Mouse (Mus musculus): ENCODE measurements around the gene Cdk2ap2. TPM values are rescaled to one million over a fixed set of nuclear protein-coding genes. Genes with fewer than 3 reads are reported as not detected.

Cdk2ap2 gene
- polyA plus RNA-seq, 1 experiment from 2014 or later, result 82.7 TPM

- Histone ChIP-seq H3K27me3 (no peaks in the 10 kb centered on the region), H3K4me2 (no peak overlapping the region), H3K4me3 (no peak overlapping the region), H3K4me1 (peaks cover 22% of the 10 kb centered on the region), H3K9me3 (no peaks in the 10 kb centered on the region), H3K9ac (no peak overlapping the region), H3K36me3 (peaks cover 21% of the 10 kb centered on the region), H3K27ac (no peak overlapping the region)
- ATAC-seq (ENCODE audit: insufficient number of reproducible peaks, low FRiP score, low TSS enrichment, low read depth), result no peak
- WGBS, result 48% methylated on average over 3 of the region's 3 CpGs
Measured at GRCm38 (mm10) chr19:4147022-4147405, 50.0 kb downstream of the Cdk2ap2 start.

GRCm38 (mm10) chr19:4147782-4148490 lies 51.0 kb downstream of the Cdk2ap2 start:
- H3K27ac ChIP-seq, result peak overlapping the region; percentile 28
- H3K4me2 ChIP-seq, result peak overlapping the region; percentile 81
- 40% methylated on average over 9 of the region's 9 CpGs for WGBS
- peak overlapping the region; percentile 90; the same call in 1 of the 2 replicates for H3K9ac ChIP-seq
- no peaks in the 10 kb centered on the region for H3K9me3 ChIP-seq
- ATAC-seq (ENCODE audit: insufficient number of reproducible peaks, low FRiP score, low TSS enrichment, low read depth), result no peak
- peaks cover 29% of the 10 kb centered on the region for H3K36me3 ChIP-seq
- peak overlapping the region; percentile 92 for H3K4me3 ChIP-seq
- peaks cover 22% of the 10 kb centered on the region for H3K4me1 ChIP-seq
- H3K27me3 ChIP-seq, result no peaks in the 10 kb centered on the region

- H3K27me3 ChIP-seq, result no peaks in the 10 kb centered on the region
- peak; percentile 92 for ATAC-seq (ENCODE audit: insufficient number of reproducible peaks, low FRiP score, low TSS enrichment, low read depth)
- peak within 1 kb of the TSS; percentile 81 for H3K4me2 ChIP-seq
- H3K4me3 ChIP-seq, result peak within 1 kb of the TSS; percentile 92
- WGBS, result under 1% methylated on average over 33 of the region's 33 CpGs
- H3K9me3 ChIP-seq, result no peaks in the 10 kb centered on the region
- peaks cover 34% of the 10 kb centered on the region for H3K36me3 ChIP-seq
- H3K27ac ChIP-seq, result peak within 1 kb of the TSS; percentile 81
- peaks cover 22% of the 10 kb centered on the region for H3K4me1 ChIP-seq
- H3K9ac ChIP-seq, result peak within 1 kb of the TSS; percentile 90
Measured at GRCm38 (mm10) chr19:4148491-4148806, 51.5 kb downstream of the Cdk2ap2 start, which contains the start of gene Coro1b. Coro1b (plus strand) TSS chr19:4148619.

Other genes starting within 250 kb of the Cdk2ap2 start
- gene Chka, start 245.4 kb upstream of the Cdk2ap2 start, polyA plus RNA-seq (2015; fragmentation: Nextera tagmentation; extraction: Ambion mirVana), result 32.3 and 32.7 TPM in 2 replicates
- gene Tcirg1, start 190.0 kb upstream of the Cdk2ap2 start, polyA plus RNA-seq (2015; fragmentation: Nextera tagmentation; extraction: Ambion mirVana), result 46.3 and 52.4 TPM in 2 replicates
- gene Ndufs8, start 184.4 kb upstream of the Cdk2ap2 start, polyA plus RNA-seq (2015; fragmentation: Nextera tagmentation; extraction: Ambion mirVana), result 244 and 254 TPM in 2 replicates
- gene Aldh3b1, start 167.4 kb upstream of the Cdk2ap2 start, polyA plus RNA-seq (2015; fragmentation: Nextera tagmentation; extraction: Ambion mirVana), result 2.7 and 4.2 TPM in 2 replicates
- gene Unc93b1, start 162.0 kb upstream of the Cdk2ap2 start, polyA plus RNA-seq (2015; fragmentation: Nextera tagmentation; extraction: Ambion mirVana), result 26.1 and 30.5 TPM in 2 replicates
- 3.7 and 6.7 TPM in 2 replicates for gene Aldh3b3, start 138.5 kb upstream of the Cdk2ap2 start, polyA plus RNA-seq (2015; fragmentation: Nextera tagmentation; extraction: Ambion mirVana)
- gene Aldh3b2, start 124.9 kb upstream of the Cdk2ap2 start, polyA plus RNA-seq (2015; fragmentation: Nextera tagmentation; extraction: Ambion mirVana), result 35.9 and 37.2 TPM in 2 replicates
- 5.9 and 7.5 TPM in 2 replicates for gene Acy3, start 110.6 kb upstream of the Cdk2ap2 start, polyA plus RNA-seq (2015; fragmentation: Nextera tagmentation; extraction: Ambion mirVana)
- gene Tbx10, start 104.4 kb upstream of the Cdk2ap2 start, polyA plus RNA-seq (2015; fragmentation: Nextera tagmentation; extraction: Ambion mirVana), result not detected in 2 replicates
- 31.5 and 33.4 TPM in 2 replicates for gene Nudt8, start 96.6 kb upstream of the Cdk2ap2 start, polyA plus RNA-seq (2015; fragmentation: Nextera tagmentation; extraction: Ambion mirVana)
- 3.3 and 3.5 TPM in 2 replicates for gene Gm49405, start 96.6 kb upstream of the Cdk2ap2 start, polyA plus RNA-seq (2015; fragmentation: Nextera tagmentation; extraction: Ambion mirVana)
- 3.8 and 4.4 TPM in 2 replicates for gene Doc2g, start 93.9 kb upstream of the Cdk2ap2 start, polyA plus RNA-seq (2015; fragmentation: Nextera tagmentation; extraction: Ambion mirVana)
- 193 and 209 TPM in 2 replicates for gene Ndufv1, start 84.4 kb upstream of the Cdk2ap2 start, polyA plus RNA-seq (2015; fragmentation: Nextera tagmentation; extraction: Ambion mirVana)
- 488 and 537 TPM in 2 replicates for gene Gstp1, start 59.2 kb upstream of the Cdk2ap2 start, polyA plus RNA-seq (2015; fragmentation: Nextera tagmentation; extraction: Ambion mirVana)
- gene Gstp2, start 51.2 kb upstream of the Cdk2ap2 start, polyA plus RNA-seq (2015; fragmentation: Nextera tagmentation; extraction: Ambion mirVana), result 1.4 and 2.3 TPM in 2 replicates
- 0.46 and 0.65 TPM in 2 replicates for gene Gstp3, start 37.6 kb upstream of the Cdk2ap2 start, polyA plus RNA-seq (2015; fragmentation: Nextera tagmentation; extraction: Ambion mirVana)
- gene Cabp2, start 15.6 kb upstream of the Cdk2ap2 start, polyA plus RNA-seq (2015; fragmentation: Nextera tagmentation; extraction: Ambion mirVana), result not detected in 2 replicates
- 5.6 and 6.2 TPM in 2 replicates for gene Pitpnm1, start 2.8 kb downstream of the Cdk2ap2 start, polyA plus RNA-seq (2015; fragmentation: Nextera tagmentation; extraction: Ambion mirVana)
- 95.5 and 97.7 TPM in 2 replicates for gene Aip, start 28.7 kb downstream of the Cdk2ap2 start, polyA plus RNA-seq (2015; fragmentation: Nextera tagmentation; extraction: Ambion mirVana)
- not detected in 2 replicates for gene Gpr152, start 42.6 kb downstream of the Cdk2ap2 start, polyA plus RNA-seq (2015; fragmentation: Nextera tagmentation; extraction: Ambion mirVana)
- gene Cabp4, start 46.9 kb downstream of the Cdk2ap2 start, polyA plus RNA-seq (2015; fragmentation: Nextera tagmentation; extraction: Ambion mirVana), result 0.05 and 0.06 TPM in 2 replicates
- 169 and 170 TPM in 2 replicates for gene Coro1b, start 51.4 kb downstream of the Cdk2ap2 start, polyA plus RNA-seq (2015; fragmentation: Nextera tagmentation; extraction: Ambion mirVana)
- gene Ptprcap, start 56.4 kb downstream of the Cdk2ap2 start, polyA plus RNA-seq (2015; fragmentation: Nextera tagmentation; extraction: Ambion mirVana), result 7.4 and 9.5 TPM in 2 replicates
- 68.8 and 79.3 TPM in 2 replicates for gene Rps6kb2, start 66.2 kb downstream of the Cdk2ap2 start, polyA plus RNA-seq (2015; fragmentation: Nextera tagmentation; extraction: Ambion mirVana)
- gene Carns1, start 78.3 kb downstream of the Cdk2ap2 start, polyA plus RNA-seq (2015; fragmentation: Nextera tagmentation; extraction: Ambion mirVana), result 1.8 and 2.7 TPM in 2 replicates
- 3.9 and 4.5 TPM in 2 replicates for gene Tbc1d10c, start 94.1 kb downstream of the Cdk2ap2 start, polyA plus RNA-seq (2015; fragmentation: Nextera tagmentation; extraction: Ambion mirVana)
- gene Ppp1ca, start 94.9 kb downstream of the Cdk2ap2 start, polyA plus RNA-seq (2015; fragmentation: Nextera tagmentation; extraction: Ambion mirVana), result 759 and 834 TPM in 2 replicates
- 31.6 and 33.5 TPM in 2 replicates for gene Rad9a, start 104.5 kb downstream of the Cdk2ap2 start, polyA plus RNA-seq (2015; fragmentation: Nextera tagmentation; extraction: Ambion mirVana)
- 8.1 and 8.4 TPM in 2 replicates for gene Clcf1, start 117.1 kb downstream of the Cdk2ap2 start, polyA plus RNA-seq (2015; fragmentation: Nextera tagmentation; extraction: Ambion mirVana)
- not detected in 2 replicates for gene AC109138.7, start 117.2 kb downstream of the Cdk2ap2 start, polyA plus RNA-seq (2015; fragmentation: Nextera tagmentation; extraction: Ambion mirVana)
- gene Pold4, start 134.7 kb downstream of the Cdk2ap2 start, polyA plus RNA-seq (2015; fragmentation: Nextera tagmentation; extraction: Ambion mirVana), result 27.7 and 35.9 TPM in 2 replicates
- gene Ssh3, start 172.0 kb downstream of the Cdk2ap2 start, polyA plus RNA-seq (2015; fragmentation: Nextera tagmentation; extraction: Ambion mirVana), result 29.4 and 32.7 TPM in 2 replicates
- gene Ankrd13d, start 186.0 kb downstream of the Cdk2ap2 start, polyA plus RNA-seq (2015; fragmentation: Nextera tagmentation; extraction: Ambion mirVana), result 11.8 TPM in 2 replicates
- gene Grk2, start 209.0 kb downstream of the Cdk2ap2 start, polyA plus RNA-seq (2015; fragmentation: Nextera tagmentation; extraction: Ambion mirVana), result 18.5 and 20.5 TPM in 2 replicates